Mouse (Mus musculus): Measurements from ENCODE around the gene Farp2. TPM values are rescaled to one million over a fixed set of nuclear protein-coding genes. Genes with fewer than 3 reads are reported as not detected.
"Not testable (repeated sequence)": the region's sequence is repeated elsewhere in the genome, so short reads cannot be mapped to it uniquely, and the experiment has no call there.

Gene Farp2
- polyA plus RNA-seq, 1 experiment from 2014 or later: 3.4 TPM

- Histone ChIP-seq H3K27ac (ENCODE audit: low read length) (peak within 1 kb of the TSS; percentile 95), H3K9ac (replicated peaks; ENCODE audit: low read depth) (peak within 1 kb of the TSS; percentile 79), H3K9me3 (ENCODE audit: low read length) (no peaks in the 10 kb centered on the region), H3K4me3 (ENCODE audit: low read depth, low read length) (peak within 1 kb of the TSS; percentile 83), H3K4me2 (replicated peaks; ENCODE audit: low read depth, low read length) (peak within 1 kb of the TSS; percentile 64), H3K27me3 (replicated peaks; ENCODE audit: insufficient read depth, low read length) (no peaks in the 10 kb centered on the region), H3K36me3 (ENCODE audit: insufficient read depth, low read length) (no peaks in the 10 kb centered on the region), H3K4me1 (ENCODE audit: insufficient read depth, low read depth, low read length) (peaks cover 7% of the 10 kb centered on the region; the same call in 1 of the 2 replicates)
- TF ChIP-seq CTCF (IDR thresholded peaks at IDR 0.05) (0 out of 2 replicates have a peak, but pooled peaks have one; percentile 2), EP300 (IDR thresholded peaks at IDR 0.05) (no peak; the same call in 1 of the 2 replicates)
- DNase-seq (ENCODE audit: low spot score): peak; percentile 100
- under 1% methylated on average over 74 of the region's 74 CpGs for WGBS
- ATAC-seq: peak; percentile 92
Observed at GRCm38 (mm10) chr1:93478586-93479475, 33.0 kb upstream of the Farp2 start, which contains the start of gene Hdlbp. Gene Hdlbp, minus strand, starts transcription at chr1:93478815.

DNA sequence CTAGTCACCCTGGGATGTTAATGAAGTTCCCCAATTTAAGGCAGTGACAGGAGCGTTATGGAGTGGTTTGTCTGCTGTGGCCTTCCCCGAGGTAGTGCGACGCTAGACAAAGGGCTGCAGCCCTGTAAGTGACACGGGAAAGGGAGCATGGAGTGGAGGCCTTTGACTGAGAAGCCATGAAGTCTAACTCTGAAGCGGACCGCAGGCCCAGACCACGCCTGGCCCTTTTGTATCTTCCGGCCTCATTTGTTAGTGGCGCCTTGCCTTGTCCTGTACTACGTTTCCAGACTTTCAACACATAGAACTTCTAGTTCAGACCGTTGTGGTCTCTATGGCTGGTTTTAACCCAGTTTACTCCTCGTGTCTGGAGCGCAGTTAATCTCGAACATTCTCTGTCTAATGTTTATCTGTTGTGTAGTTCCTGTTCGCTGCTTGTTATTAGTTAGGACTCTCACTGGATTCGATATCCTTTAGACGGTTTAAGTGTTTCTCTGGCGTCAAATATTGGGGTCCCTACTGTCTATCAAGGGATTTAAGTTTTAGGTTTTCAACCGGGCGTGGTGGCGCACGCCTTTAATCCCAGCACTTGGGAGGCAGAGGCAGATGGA lies 32.3 kb upstream of the Farp2 start:
- H3K27ac ChIP-seq (ENCODE audit: low read length): peak overlapping the region; percentile 95
- no peaks in the 10 kb centered on the region for H3K36me3 ChIP-seq (ENCODE audit: insufficient read depth, low read length)
- H3K9me3 ChIP-seq (ENCODE audit: low read length): no peaks in the 10 kb centered on the region
- WGBS: 2% methylated on average over 23 of the region's 23 CpGs
- peak overlapping the region; percentile 79 for H3K9ac ChIP-seq (replicated peaks; ENCODE audit: low read depth)
- ATAC-seq (no peak), DNase-seq (ENCODE audit: low spot score) (peak; percentile 65)
- TF ChIP-seq EP300 (IDR thresholded peaks at IDR 0.05) (no peak), CTCF (IDR thresholded peaks at IDR 0.05) (no peak)
- H3K4me2 ChIP-seq (replicated peaks; ENCODE audit: low read depth, low read length): peak overlapping the region; percentile 64
- no peaks in the 10 kb centered on the region for H3K27me3 ChIP-seq (replicated peaks; ENCODE audit: insufficient read depth, low read length)
- peak overlapping the region; percentile 83 for H3K4me3 ChIP-seq (ENCODE audit: low read depth, low read length)
- H3K4me1 ChIP-seq (ENCODE audit: insufficient read depth, low read depth, low read length): peaks cover 7% of the 10 kb centered on the region; the same call in 1 of the 2 replicates

GRCm38 (mm10) chr1:93486302-93486701 lies 25.6 kb upstream of the Farp2 start:
- H3K9me3 ChIP-seq (ENCODE audit: low read length); DNase-seq (ENCODE audit: low spot score); H3K4me3 ChIP-seq (ENCODE audit: low read depth, low read length); H3K9ac ChIP-seq (replicated peaks; ENCODE audit: low read depth); H3K4me2 ChIP-seq (replicated peaks; ENCODE audit: low read depth, low read length); H3K27ac ChIP-seq (ENCODE audit: low read length); ATAC-seq; H3K36me3 ChIP-seq (ENCODE audit: insufficient read depth, low read length); H3K27me3 ChIP-seq (replicated peaks; ENCODE audit: insufficient read depth, low read length); H3K4me1 ChIP-seq (ENCODE audit: insufficient read depth, low read depth, low read length): not testable (repeated sequence)
- WGBS: 86% methylated on average over 2 of the region's 3 CpGs

DNA sequence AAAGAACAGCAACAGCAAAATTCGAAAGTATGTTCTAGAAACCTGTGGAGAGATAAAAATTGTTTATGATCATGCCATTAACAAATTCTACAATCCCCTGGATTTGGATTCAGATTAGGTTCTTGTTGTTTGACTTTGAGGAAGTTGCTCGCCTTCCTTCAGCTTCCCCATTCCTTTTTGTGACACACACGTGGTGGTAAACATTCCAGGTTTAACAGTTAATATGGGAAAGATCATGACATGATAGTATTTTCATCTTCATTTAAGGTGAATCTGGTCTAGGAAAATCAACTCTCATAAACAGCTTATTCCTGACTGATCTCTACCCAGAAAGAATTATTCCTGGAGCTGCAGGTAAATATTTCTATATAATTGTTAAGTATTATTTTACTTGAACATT lies 16.6 kb upstream of the Farp2 start:
- H3K4me3 ChIP-seq (ENCODE audit: low read depth, low read length): no peak overlapping the region
- no peaks in the 10 kb centered on the region for H3K27me3 ChIP-seq (replicated peaks; ENCODE audit: insufficient read depth, low read length)
- 78% methylated on average over 3 of the region's 3 CpGs for WGBS
- H3K4me1 ChIP-seq (ENCODE audit: insufficient read depth, low read depth, low read length): no peaks in the 10 kb centered on the region
- ATAC-seq (no peak), DNase-seq (ENCODE audit: low spot score) (no peak)
- H3K9me3 ChIP-seq (ENCODE audit: low read length): no peaks in the 10 kb centered on the region
- H3K9ac ChIP-seq (replicated peaks; ENCODE audit: low read depth): no peak overlapping the region
- no peak overlapping the region for H3K4me2 ChIP-seq (replicated peaks; ENCODE audit: low read depth, low read length)
- H3K27ac ChIP-seq (ENCODE audit: low read length): no peak overlapping the region
- peaks cover 10% of the 10 kb centered on the region; the same call in 1 of the 2 replicates for H3K36me3 ChIP-seq (ENCODE audit: insufficient read depth, low read length)
- TF ChIP-seq EP300 (IDR thresholded peaks at IDR 0.05) (no peak), CTCF (IDR thresholded peaks at IDR 0.05) (no peak)

DNA sequence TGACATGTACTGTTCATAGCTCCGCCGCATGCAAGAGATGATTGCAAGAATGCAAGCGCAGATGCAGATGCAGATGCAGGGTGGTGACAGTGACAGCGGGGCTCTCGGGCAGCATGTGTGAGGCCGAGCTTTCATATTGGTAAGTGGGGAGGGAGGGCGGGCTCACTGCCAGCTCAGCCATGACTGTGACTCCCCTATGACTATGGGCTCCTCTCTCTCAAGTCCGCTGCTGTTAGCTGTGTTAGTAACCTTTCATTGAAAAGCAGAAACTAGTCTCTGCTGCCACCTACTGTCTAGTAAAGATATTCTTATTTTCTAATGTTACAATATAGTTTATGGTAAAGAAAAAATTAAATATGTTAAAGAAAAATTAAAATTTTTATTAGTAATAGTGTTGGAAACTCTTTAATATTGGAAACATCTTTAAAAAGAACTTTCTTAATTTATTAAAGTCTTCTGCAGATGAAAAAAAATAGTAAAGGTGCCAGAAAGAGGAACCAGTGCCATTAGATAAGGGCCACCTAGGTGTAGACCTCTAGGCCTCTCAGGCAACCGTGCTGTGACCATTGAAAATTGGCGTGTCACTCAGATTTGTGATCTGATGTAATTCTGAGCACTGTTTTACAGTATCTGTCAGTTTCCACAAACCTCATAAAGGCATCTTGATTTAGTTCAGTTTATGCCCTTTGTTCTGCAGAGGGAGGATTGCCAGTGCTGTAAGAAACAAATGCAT lies 4.8 kb upstream of the Farp2 start:
- DNase-seq (ENCODE audit: low spot score) (peak; percentile 89), ATAC-seq (no peak)
- no peak overlapping the region for H3K4me3 ChIP-seq (ENCODE audit: low read depth, low read length)
- H3K27ac ChIP-seq (ENCODE audit: low read length): no peak overlapping the region
- H3K9ac ChIP-seq (replicated peaks; ENCODE audit: low read depth): no peak overlapping the region
- no peaks in the 10 kb centered on the region for H3K4me1 ChIP-seq (ENCODE audit: insufficient read depth, low read depth, low read length)
- no peaks in the 10 kb centered on the region for H3K9me3 ChIP-seq (ENCODE audit: low read length)
- 49% methylated on average over 10 of the region's 10 CpGs for WGBS
- no peak for TF ChIP-seq EP300 (IDR thresholded peaks at IDR 0.05)
- TF ChIP-seq CTCF (IDR thresholded peaks at IDR 0.05): peak; percentile 65
- H3K27me3 ChIP-seq (replicated peaks; ENCODE audit: insufficient read depth, low read length): no peaks in the 10 kb centered on the region
- peaks cover 21% of the 10 kb centered on the region; the same call in 1 of the 2 replicates for H3K36me3 ChIP-seq (ENCODE audit: insufficient read depth, low read length)
- H3K4me2 ChIP-seq (replicated peaks; ENCODE audit: low read depth, low read length): no peak overlapping the region

DNA sequence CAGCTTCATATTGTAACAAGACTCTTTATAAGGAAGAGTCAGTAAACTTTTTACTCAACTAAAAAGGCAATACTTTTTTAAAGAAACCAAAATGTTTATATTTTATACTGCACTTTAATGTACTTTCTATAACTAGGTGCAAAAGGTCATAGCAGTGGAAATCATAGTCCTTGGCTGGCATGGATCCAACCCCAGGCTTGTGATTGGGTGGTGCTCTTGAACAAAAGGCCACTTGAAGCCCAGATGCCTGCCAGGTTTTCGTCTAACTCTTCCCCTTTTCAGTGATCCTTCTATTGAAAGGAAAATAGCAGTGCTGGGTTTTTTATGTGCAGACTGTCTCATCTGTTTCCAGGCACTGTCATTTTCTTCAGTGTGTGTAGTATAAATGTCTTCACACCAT lies 3.3 kb upstream of the Farp2 start:
- ATAC-seq; H3K9me3 ChIP-seq (ENCODE audit: low read length); H3K27me3 ChIP-seq (replicated peaks; ENCODE audit: insufficient read depth, low read length); H3K27ac ChIP-seq (ENCODE audit: low read length); H3K4me1 ChIP-seq (ENCODE audit: insufficient read depth, low read depth, low read length); H3K4me2 ChIP-seq (replicated peaks; ENCODE audit: low read depth, low read length); H3K4me3 ChIP-seq (ENCODE audit: low read depth, low read length); H3K9ac ChIP-seq (replicated peaks; ENCODE audit: low read depth): not testable (repeated sequence)
- DNase-seq (ENCODE audit: low spot score): peak; percentile 21
- H3K36me3 ChIP-seq (ENCODE audit: insufficient read depth, low read length): peaks cover 14% of the 10 kb centered on the region; the same call in 1 of the 2 replicates
- 38% methylated on average over 1 of the region's 1 CpGs for WGBS

Data from lung, postnatal 0 days (tissue).